Mouse (Mus musculus) cerebellum, adult 11-12 months (tissue): ENCODE measurements at regions not wholly inside any gene's neighbourhood (a gene's known extent, or its start where the extent isn't known, plus 50 kb on each side); places are given as distances from the start of the nearest gene placed in this dataset.

Experiments
- DNase-seq: peaks from one replicate; pipeline ENCODE4 v3.0.0; 2022

- no peak for DNase-seq
Measured at GRCm38 (mm10) chr2:50588652-50589051, 292.1 kb upstream of the Mmadhc start.

GRCm38 (mm10) chr2:50586321-50587050 lies 289.9 kb upstream of the Mmadhc start:
- DNase-seq: no peak

DNA sequence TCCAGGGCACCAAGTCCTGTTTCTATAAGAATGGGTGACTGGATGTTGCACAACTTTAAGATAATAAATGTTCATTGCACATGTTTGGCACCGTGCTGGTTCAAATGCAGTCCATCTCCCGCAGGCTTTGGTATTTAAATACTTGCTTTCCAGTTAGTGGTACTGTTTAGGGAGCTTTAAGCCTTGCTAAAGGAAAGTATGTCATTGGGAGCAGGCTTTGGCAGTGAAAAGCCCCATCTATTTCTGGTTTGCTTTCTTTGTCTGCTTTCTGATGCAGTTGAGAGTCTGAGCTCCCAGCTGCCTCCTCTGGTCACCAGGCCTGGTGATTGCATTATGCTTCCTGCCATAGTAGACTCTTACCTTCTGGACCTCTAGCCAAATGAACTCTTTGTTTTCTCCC lies 283.0 kb upstream of the Mmadhc start:
- DNase-seq: no peak

DNA sequence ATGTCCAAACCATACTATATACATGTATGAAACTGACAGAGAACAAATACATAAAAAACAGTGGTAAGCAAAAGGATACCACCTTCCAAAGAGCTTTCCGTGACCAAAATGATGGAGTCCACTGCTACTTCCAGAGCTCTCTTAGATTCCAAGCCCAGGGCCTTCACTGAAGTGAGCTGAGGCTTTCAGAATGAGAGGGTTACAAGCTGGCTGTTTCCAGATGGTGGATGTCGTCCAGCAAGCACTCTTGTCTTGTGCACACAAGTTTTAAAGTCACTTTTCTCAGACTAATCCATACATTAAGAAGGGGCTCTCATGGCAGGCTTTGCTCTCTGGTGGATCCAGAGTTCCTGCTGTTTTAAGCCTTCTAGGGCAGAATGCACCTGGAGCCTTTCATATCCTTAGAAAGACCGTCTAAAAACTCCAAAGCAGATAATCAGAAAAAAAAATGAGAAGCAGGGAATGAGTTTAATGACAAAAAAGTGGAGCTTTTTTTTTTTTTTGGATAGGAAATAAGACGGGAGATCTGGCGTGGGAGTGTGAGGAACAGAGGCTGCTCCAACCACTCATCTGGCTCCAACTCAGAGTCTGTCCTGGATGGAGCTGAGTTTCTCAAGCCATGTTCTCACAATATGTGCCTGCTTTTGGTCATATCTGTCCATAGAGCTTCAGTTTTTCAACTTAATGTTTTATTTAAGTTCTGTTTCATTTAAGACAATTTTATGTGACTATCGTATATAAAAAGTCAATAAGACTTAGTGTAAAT lies 281.9 kb upstream of the Mmadhc start:
- no peak for DNase-seq

GRCm38 (mm10) chr2:50577736-50578135 lies 281.1 kb upstream of the Mmadhc start:
- DNase-seq: no peak

- no peak for DNase-seq
Measured at GRCm38 (mm10) chr2:50573455-50573854, 276.9 kb upstream of the Mmadhc start.

DNA sequence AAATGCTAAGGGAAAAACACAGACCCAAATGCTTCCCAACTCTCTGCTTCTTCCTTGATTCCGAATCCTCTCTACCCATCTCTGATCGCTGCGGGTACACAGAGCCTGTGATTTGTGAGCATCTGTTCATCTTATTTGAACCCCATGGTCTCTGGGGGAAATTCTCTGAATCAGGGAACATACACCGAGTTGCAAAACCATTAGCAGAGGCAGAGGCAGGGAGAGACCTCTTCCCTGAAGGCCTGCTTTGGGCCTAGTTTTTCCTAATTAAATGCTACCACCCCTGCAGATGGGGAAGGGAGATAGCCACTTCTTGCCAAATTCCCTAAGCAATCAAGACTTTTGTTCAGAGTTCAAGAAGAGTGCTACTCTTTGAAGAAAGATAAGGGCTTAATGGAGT lies 274.4 kb upstream of the Mmadhc start:
- DNase-seq: no peak

- DNase-seq: no peak
Measured at GRCm38 (mm10) chr2:50569502-50570285, 273.1 kb upstream of the Mmadhc start.

DNA sequence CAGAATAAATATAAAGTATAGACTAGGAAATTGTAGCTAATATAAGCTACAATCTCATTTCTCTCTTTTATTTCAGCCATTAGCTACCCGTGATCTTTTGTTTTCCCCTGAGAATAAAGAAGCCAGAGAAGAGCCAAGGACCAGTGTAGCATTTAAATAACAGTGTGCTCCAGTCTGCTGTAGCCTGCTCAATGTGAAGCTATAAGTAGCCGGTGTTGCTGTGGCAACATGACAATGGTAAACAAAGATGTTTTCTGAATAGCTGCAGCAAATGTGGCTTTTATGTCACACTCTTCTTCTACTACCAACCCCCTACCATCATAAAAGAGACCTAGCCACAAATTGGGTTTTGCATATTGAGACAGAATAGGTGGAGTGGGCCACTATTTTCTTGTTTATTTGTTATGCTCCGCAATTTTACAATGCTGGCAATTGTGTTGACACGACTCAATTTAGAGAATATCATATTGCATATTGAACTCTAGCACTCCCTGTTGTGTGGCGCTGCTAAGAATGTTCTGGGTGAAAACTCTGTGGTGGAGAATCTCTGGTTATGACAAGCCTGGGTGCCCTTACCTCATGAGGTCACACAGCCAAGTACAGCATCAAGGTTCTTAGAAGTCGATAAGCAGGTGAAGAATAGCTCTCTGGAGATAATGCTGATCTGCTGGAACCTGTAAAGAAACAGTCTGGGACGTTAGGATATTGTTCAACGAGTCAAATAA lies 272.3 kb upstream of the Mmadhc start:
- DNase-seq: no peak

GRCm38 (mm10) chr2:50567542-50567941 lies 270.9 kb upstream of the Mmadhc start:
- no peak for DNase-seq

DNA sequence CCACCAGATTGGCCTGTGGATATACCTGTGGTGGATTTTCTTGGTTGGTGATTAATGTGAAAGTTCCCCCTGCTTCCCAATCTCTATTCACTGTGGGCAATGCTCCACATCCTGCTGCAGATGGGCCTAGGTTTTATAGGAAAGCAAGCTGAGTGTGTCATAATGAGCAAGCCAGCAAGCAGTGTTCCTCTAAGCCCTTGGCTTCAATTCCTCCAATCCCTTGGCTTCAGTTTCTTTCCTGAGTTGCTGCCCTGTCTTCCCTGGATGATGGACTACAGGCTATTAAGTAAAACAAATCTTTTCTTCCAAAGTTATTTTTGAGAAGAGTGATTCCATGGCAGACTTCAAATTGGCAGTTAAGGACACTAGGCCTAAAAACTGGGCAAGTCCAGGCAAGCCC lies 257.4 kb upstream of the Mmadhc start:
- no peak for DNase-seq

GRCm38 (mm10) chr2:50552437-50552836 lies 255.8 kb upstream of the Mmadhc start:
- no peak for DNase-seq

DNA sequence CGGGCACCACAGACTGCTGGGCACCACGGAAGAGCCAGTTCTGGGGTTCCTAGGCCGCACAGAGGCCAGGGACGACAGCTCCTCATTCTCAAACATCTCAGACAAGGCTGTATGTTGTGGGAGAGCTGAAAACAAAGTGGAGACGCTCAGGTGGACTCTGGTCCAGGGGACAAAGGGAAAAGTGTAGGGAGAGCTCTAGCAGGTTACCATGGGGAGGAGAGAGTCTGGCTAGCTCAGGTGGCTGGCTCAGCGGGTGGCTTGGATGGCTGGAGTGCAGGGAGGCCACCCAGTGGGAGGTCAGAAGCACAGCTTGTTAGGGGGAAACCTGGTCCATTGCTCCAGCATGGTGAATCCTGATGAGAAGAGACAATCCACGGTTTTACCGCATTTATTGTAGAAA lies 253.3 kb upstream of the Mmadhc start:
- DNase-seq: no peak

DNA sequence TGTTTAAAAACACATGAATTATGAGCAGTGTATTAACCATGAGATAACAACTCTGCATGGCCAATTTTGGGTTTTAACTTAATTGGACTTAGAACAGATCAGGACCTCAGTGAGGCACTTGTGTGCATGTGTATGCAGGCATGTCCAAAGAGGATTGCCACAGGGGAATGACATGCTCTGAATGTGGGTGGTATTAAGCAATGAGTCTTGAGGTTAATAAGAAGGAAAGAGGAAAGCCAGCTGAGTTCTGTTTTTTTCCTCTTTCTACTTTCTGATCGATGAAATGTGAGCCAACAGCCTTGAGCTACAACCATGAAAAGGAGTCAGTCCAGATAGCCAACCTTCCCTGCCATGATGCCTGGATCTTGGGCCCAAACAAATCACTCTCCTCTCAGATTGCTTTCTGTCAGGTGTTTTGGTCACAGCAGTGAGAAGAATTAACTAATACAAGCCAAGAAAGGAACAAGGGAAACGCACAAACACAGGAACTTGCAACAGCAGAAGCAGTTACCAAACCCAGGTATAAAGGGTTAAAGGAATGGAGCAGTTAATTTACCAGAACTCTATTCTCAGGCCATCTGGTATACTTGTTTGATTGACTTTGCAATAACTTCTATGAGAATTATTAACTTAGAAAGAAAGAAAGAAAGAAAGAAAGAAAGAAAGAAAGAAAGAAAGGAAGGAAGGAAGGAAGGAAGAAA lies 243.3 kb upstream of the Mmadhc start:
- no peak for DNase-seq

DNA sequence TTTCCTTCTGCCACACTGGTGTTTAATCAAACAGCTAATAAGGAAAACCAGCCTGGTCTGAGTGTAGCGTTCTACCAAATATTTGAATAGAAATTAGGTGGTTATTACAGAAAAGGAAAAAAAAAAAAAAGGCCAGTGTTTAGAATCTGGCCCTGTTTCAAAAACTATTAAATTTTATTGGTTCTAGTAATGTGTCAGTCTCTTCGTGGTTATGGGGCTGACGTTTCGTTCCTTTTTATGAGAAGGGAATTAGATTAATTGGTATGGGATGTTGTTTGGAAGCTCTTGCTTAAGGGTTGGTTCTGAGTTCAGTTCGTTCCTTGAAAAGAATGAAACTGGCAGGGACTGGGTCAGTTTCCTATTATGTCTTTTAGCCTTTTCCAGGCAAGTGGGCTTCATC lies 241.5 kb upstream of the Mmadhc start:
- DNase-seq: no peak

- DNase-seq: no peak
Measured at GRCm38 (mm10) chr2:50535085-50535878, 238.7 kb upstream of the Mmadhc start.

GRCm38 (mm10) chr2:50533702-50534101 lies 237.1 kb upstream of the Mmadhc start:
- DNase-seq: no peak

GRCm38 (mm10) chr2:50527425-50527824 lies 230.8 kb upstream of the Mmadhc start:
- no peak for DNase-seq

- no peak for DNase-seq
Measured at GRCm38 (mm10) chr2:50524838-50525615, 228.4 kb upstream of the Mmadhc start.

DNA sequence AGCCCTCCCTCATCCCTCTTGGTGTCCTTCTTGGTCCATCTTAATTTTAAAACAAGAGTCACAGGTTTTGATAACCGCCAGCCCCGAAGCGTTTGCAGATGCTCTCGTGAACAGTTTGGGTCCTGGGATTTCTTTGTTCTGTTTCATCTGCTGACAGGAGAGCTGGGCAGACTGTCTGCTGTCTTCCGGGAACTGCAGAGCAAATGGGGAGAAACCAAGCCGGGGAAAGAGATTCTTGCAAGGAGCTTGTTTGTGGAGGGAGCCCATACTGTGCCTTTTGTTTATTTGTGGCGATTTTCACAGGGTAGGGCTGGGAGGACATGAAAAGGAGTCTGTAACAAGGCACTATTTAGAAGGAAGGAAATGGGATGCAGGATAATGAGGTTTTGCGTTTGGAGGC lies 223.6 kb upstream of the Mmadhc start:
- DNase-seq: no peak

DNA sequence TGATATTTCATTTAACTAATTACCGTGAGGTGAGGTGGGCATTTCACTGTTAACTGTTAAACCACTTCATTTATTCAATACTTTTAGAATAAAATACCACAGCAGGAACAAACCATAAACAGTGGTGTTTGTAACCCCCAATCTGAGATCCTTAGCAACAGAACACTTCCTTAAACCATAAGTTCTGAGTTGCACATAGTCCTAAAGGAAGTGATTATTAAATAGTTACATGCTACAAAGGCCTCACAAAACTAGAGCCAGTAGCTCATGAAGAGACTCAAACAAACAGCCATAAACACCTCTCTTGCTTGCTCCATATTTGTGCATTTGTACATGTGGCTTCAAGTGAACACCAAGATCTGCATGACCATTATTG lies 222.5 kb upstream of the Mmadhc start:
- DNase-seq: no peak
